Mouse (Mus musculus) ES-E14 (cell line): Measurements from ENCODE around the gene Msi2. TPM values are rescaled to one million over a fixed set of nuclear protein-coding genes. Genes with fewer than 3 reads are reported as not detected.

ENCODE experiments used
- DNase-seq: peaks from one replicate; pipeline ENCODE4 v3.0.0-alpha.2; 2013; ENCODE audit warnings: low read depth, low spot score
- H3K27ac ChIP-seq: 2 replicates; pipeline ENCODE4 v1.5.1; 2012; ENCODE audit warnings: low read depth, mild to moderate bottlenecking, low read length, moderate library complexity, mixed read lengths; ENCODE audit not compliant: poor library complexity, insufficient read depth, severe bottlenecking
- H3K36me3 ChIP-seq: 2 replicates; pipeline ENCODE4 v1.6.1; 2012; ENCODE audit warnings: mild to moderate bottlenecking, low read length, moderate library complexity, mixed read lengths; ENCODE audit not compliant: control insufficient read depth, poor library complexity, insufficient read depth, severe bottlenecking
- H3K4me1 ChIP-seq, 2 experiments: fragments of 150-350 bp in 1 of 2; sonication (generic) in 1 of 2; 2 replicates each; pipeline ENCODE4 v1.6.1; 2012; ENCODE audit warnings: low read length in 2 of 2, mild to moderate bottlenecking in 1 of 2, mixed read lengths in 1 of 2; ENCODE audit not compliant: control insufficient read depth in 2 of 2, insufficient read depth in 2 of 2, poor library complexity in 1 of 2
- H3K4me3 ChIP-seq, 2 experiments: fragments of 150-350 bp in 1 of 2; sonication (generic) in 1 of 2; 2 replicates each; pipeline ENCODE4 v1.5.1; 2012; ENCODE audit warnings: low read length in 2 of 2, low read depth in 1 of 2, mild to moderate bottlenecking in 1 of 2, mixed read lengths in 1 of 2; ENCODE audit not compliant: insufficient read depth in 1 of 2, poor library complexity in 1 of 2, severe bottlenecking in 1 of 2
- H3K9ac ChIP-seq: 2 replicates; pipeline ENCODE4 v1.6.1; 2012; ENCODE audit warnings: low read depth, mild to moderate bottlenecking, low read length, mixed read lengths; ENCODE audit not compliant: poor library complexity, insufficient read depth, severe bottlenecking
- H3K9me3 ChIP-seq: fragments of 150-350 bp; sonication (generic); 2 replicates; pipeline ENCODE4 v1.6.1; 2012; ENCODE audit warnings: low read depth, mild to moderate bottlenecking, low read length; ENCODE audit not compliant: control insufficient read depth, insufficient read depth
- CHD2 ChIP-seq: IDR thresholded peaks from 2 replicates; pipeline ENCODE4 v1.6.1; 2014; ENCODE audit warnings: mild to moderate bottlenecking, low read depth, low read length, inconsistent platforms
- HCFC1 ChIP-seq: IDR thresholded peaks from 2 replicates; pipeline ENCODE4 v1.6.1; 2012; ENCODE audit warnings: low read length, inconsistent platforms, borderline replicate concordance; ENCODE audit not compliant: insufficient read depth
- MAFK ChIP-seq: IDR thresholded peaks from 2 replicates; pipeline ENCODE4 v1.6.1; 2014; ENCODE audit warnings: mild to moderate bottlenecking, low read depth, low read length, inconsistent platforms; ENCODE audit not compliant: insufficient read depth
- ZC3H11A ChIP-seq: IDR thresholded peaks from 2 replicates; pipeline ENCODE4 v1.6.1; 2012; ENCODE audit warnings: low read depth, mild to moderate bottlenecking, inconsistent platforms, low read length, borderline replicate concordance
- ZNF384 ChIP-seq: IDR thresholded peaks from 2 replicates; pipeline ENCODE4 v1.6.1; 2012; ENCODE audit warnings: low read depth, low read length, inconsistent platforms
- in situ Hi-C, 2 experiments: fragments of 600-800 bp; cut with MboI; formaldehyde crosslinking; loops; one replicate each; pipeline ENCODE4 v1.15.1; 2025; ENCODE audit warnings: low sequenced_read_pairs in 2 of 2, inconsistent platforms in 1 of 2; ENCODE audit not compliant: unreplicated experiment in 2 of 2
- total RNA-seq: library from RNA; depleted of rRNA; stranded (reverse); fragments of 300-350 nt; gene quantifications from 2 replicates; pipeline ENCODE4 v1.2.3, GENCODE M21; 2012

Gene Msi2
- total RNA-seq, 1 experiment: 66.4 TPM

DNA sequence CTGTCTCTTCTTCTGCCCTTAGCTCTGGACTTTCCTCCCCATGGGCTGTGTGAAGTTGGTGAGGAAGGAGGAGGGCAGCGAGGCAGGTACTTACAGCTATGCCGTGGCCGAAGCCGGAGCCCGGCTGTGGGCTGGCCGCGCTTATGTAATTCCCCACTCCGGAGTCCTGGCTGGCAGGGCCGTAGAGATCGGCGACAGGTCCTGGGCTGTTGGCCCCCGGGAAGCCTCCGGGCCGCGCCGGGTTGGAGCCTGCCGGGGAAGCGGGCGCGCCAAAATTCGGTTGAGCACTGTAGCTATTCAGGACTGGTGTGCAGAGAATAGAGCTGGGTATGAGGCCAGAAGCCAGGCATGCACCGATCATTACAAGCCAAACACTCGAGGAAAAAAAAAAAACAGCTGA lies 369.6 kb downstream of the Msi2 start:
- Histone ChIP-seq H3K36me3 (peaks cover 11% of the 10 kb centered on the region), H3K9me3 (no peaks in the 10 kb centered on the region), H3K4me1 (0 out of 4 replicates have a peak, but pooled peaks cover 0 to 2% of the 10 kb centered on the region in 2 experiments), H3K27ac (no peak overlapping the region), H3K4me3 (no peak overlapping the region), H3K9ac (0 out of 2 replicates have a peak overlapping the region, but pooled peaks have one; percentile 13)
- no peak for TF ChIP-seq ZNF384
- no peak for TF ChIP-seq MAFK
- TF ChIP-seq CHD2: no peak
- no peak for TF ChIP-seq HCFC1
- TF ChIP-seq ZC3H11A: no peak
- DNase-seq: no peak
- in situ Hi-C loops: no loop called here

DNA sequence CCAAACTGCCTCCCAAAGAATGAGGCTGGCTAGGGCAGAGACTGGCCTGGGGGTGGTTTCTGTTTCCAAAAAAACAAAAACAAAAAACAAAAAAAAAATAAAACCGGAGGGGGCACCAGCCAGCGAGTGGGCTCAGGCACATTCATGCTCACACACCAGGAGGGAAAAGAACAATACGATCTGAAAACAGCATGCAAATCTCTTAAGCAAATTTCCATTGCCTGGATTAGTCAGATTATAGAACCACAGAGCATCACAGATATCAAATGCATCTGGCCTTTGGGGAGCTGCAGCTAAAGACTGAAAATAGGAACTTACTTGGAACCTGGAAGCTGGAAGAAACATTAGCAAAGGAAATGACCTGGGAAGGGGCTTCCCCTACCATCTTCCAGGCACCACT lies 370.3 kb downstream of the Msi2 start:
- no peak for DNase-seq
- H3K9ac ChIP-seq: no peak overlapping the region
- H3K36me3 ChIP-seq: peaks cover 11% of the 10 kb centered on the region
- H3K9me3 ChIP-seq: no peaks in the 10 kb centered on the region
- H3K27ac ChIP-seq: no peak overlapping the region
- no peak for TF ChIP-seq ZC3H11A
- no peak overlapping the region for H3K4me3 ChIP-seq
- H3K4me1 ChIP-seq: 0 out of 4 replicates have a peak, but pooled peaks cover 0 to 2% of the 10 kb centered on the region in 2 experiments
- in situ Hi-C loops: no loop called here

- H3K4me1 ChIP-seq: 0 out of 4 replicates have a peak, but pooled peaks cover 0 to 2% of the 10 kb centered on the region in 2 experiments
- DNase-seq: no peak
- no peaks in the 10 kb centered on the region for H3K9me3 ChIP-seq
- in situ Hi-C loops: no loop called here
- no peak overlapping the region for H3K9ac ChIP-seq
- TF ChIP-seq MAFK (no peak), HCFC1 (no peak), ZC3H11A (no peak), CHD2 (no peak), ZNF384 (no peak)
- H3K4me3 ChIP-seq: no peak overlapping the region
- H3K36me3 ChIP-seq: peaks cover 11% of the 10 kb centered on the region
- no peak overlapping the region for H3K27ac ChIP-seq
These were observed 372.2 kb downstream of the Msi2 start for GRCm38 (mm10) chr11:88346066-88346465.

- in situ Hi-C loops: no loop called here
- H3K9ac ChIP-seq: no peak overlapping the region
- no peaks in the 10 kb centered on the region for H3K4me1 ChIP-seq
- no peak for TF ChIP-seq ZNF384
- TF ChIP-seq ZC3H11A: no peak
- TF ChIP-seq HCFC1: no peak
- TF ChIP-seq MAFK: no peak
- no peak for TF ChIP-seq CHD2
- no peaks in the 10 kb centered on the region for H3K36me3 ChIP-seq
- no peak overlapping the region for H3K4me3 ChIP-seq
- no peaks in the 10 kb centered on the region for H3K9me3 ChIP-seq
- no peak overlapping the region for H3K27ac ChIP-seq
- no peak for DNase-seq
These were observed 380.4 kb downstream of the Msi2 start for GRCm38 (mm10) chr11:88337926-88338325.

DNA sequence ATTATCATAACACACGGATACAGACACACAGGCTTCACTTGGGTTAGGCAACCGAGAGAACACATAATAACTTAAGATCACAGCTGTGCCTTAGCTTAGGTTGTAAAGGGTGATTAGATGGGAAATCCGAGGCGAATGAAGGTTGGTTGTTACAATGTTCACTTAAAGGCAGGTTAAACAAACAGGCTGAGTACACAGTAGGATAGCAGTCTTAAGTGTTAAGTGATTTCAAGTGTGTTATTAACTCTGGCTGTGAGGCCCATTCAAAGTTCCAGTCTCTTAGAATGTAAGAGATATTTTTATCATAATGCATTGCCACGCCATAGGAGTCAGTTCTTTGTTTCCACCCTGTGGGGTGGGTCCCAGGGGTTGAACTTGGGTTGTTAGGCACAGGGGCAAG lies 383.4 kb downstream of the Msi2 start:
- Histone ChIP-seq H3K27ac (no peak overlapping the region), H3K9me3 (no peaks in the 10 kb centered on the region), H3K4me3 (no peak overlapping the region), H3K4me1 (peaks cover 0 to 2% of the 10 kb centered on the region in 2 experiments; a peak in 1 of 4 replicates), H3K9ac (no peak overlapping the region), H3K36me3 (no peaks in the 10 kb centered on the region)
- TF ChIP-seq CHD2: no peak
- TF ChIP-seq ZNF384: no peak
- no peak for TF ChIP-seq ZC3H11A
- no peak for TF ChIP-seq HCFC1
- no peak for TF ChIP-seq MAFK
- no peak for DNase-seq
- in situ Hi-C loops: no loop called here
